Mouse (Mus musculus): ENCODE results near the gene Entpd7. TPM values are rescaled to one million over a fixed set of nuclear protein-coding genes. Genes with fewer than 3 reads are reported as not detected.

The Entpd7 gene
- polyA plus RNA-seq, 1 experiment, result 4.3 TPM

GRCm38 (mm10) chr19:43767549-43768322, 78.3 kb downstream of the Entpd7 start:
- H3ac ChIP-seq (ENCODE audit: control insufficient read depth, insufficient read length, low read depth), result no peak overlapping the region

GRCm38 (mm10) chr19:43769366-43769960, 80.0 kb downstream of the Entpd7 start:
- Histone ChIP-seq H3K4me3 (ENCODE audit: insufficient read depth, poor library complexity, severe bottlenecking) (no peak overlapping the region), H3K79me3 (ENCODE audit: low read depth) (no peaks in the 10 kb centered on the region), H3ac (ENCODE audit: control insufficient read depth, insufficient read length, low read depth) (no peak overlapping the region), H3K36me3 (ENCODE audit: control insufficient read depth, insufficient read depth) (no peaks in the 10 kb centered on the region), H3K79me2 (ENCODE audit: control insufficient read depth, insufficient read depth) (no peaks in the 10 kb centered on the region), H3K27me3 (ENCODE audit: control insufficient read depth, insufficient read depth, insufficient read length) (no peaks in the 10 kb centered on the region)
- TF ChIP-seq MYOG (IDR thresholded peaks at IDR 0.05; ENCODE audit: control insufficient read depth, extremely low read depth, insufficient read length), result no peak
- no peak for TF ChIP-seq CEBPB (IDR thresholded peaks at IDR 0.05; ENCODE audit: low read depth)
- TF ChIP-seq MYOD1 (IDR thresholded peaks at IDR 0.05; ENCODE audit: control insufficient read depth, insufficient read length, low read depth), result no peak
- TF ChIP-seq USF1 (IDR thresholded peaks at IDR 0.05; ENCODE audit: low read depth), result no peak
- no peak for TF ChIP-seq MAX (IDR thresholded peaks at IDR 0.05)
- no peak for TF ChIP-seq CTCF (IDR thresholded peaks at IDR 0.05; ENCODE audit: control insufficient read depth, insufficient read depth, insufficient read length)

More at GRCm38 (mm10) chr19:43767549-43768322, 78.3 kb downstream of the Entpd7 start:
- Histone ChIP-seq H3K79me3 (ENCODE audit: low read depth) (no peaks in the 10 kb centered on the region), H3K36me3 (ENCODE audit: control insufficient read depth, insufficient read depth) (no peaks in the 10 kb centered on the region), H3K27me3 (ENCODE audit: control insufficient read depth, insufficient read depth, insufficient read length) (no peaks in the 10 kb centered on the region), H3K4me3 (ENCODE audit: insufficient read depth, poor library complexity, severe bottlenecking) (no peak overlapping the region), H3K79me2 (ENCODE audit: control insufficient read depth, insufficient read depth) (no peaks in the 10 kb centered on the region)
- TF ChIP-seq FOSL1 (IDR thresholded peaks at IDR 0.05; ENCODE audit: insufficient read depth, low read length, poor library complexity, severe bottlenecking) (no peak), CTCF (IDR thresholded peaks at IDR 0.05; ENCODE audit: control insufficient read depth, insufficient read depth, insufficient read length) (no peak), CEBPB (IDR thresholded peaks at IDR 0.05; ENCODE audit: low read depth) (no peak), MYOG (IDR thresholded peaks at IDR 0.05; ENCODE audit: control insufficient read depth, extremely low read depth, insufficient read length) (no peak), MAX (IDR thresholded peaks at IDR 0.05) (no peak), USF1 (IDR thresholded peaks at IDR 0.05; ENCODE audit: low read depth) (no peak), MYOD1 (IDR thresholded peaks at IDR 0.05; ENCODE audit: control insufficient read depth, insufficient read length, low read depth) (no peak)

- no peaks in the 10 kb centered on the region for H3K36me3 ChIP-seq (ENCODE audit: control insufficient read depth, insufficient read depth)
- no peak overlapping the region for H3K4me3 ChIP-seq (ENCODE audit: insufficient read depth, poor library complexity, severe bottlenecking)
- H3K79me3 ChIP-seq (ENCODE audit: low read depth), result no peaks in the 10 kb centered on the region
- no peaks in the 10 kb centered on the region for H3K79me2 ChIP-seq (ENCODE audit: control insufficient read depth, insufficient read depth)
- H3ac ChIP-seq (ENCODE audit: control insufficient read depth, insufficient read length, low read depth), result no peak overlapping the region
- no peaks in the 10 kb centered on the region for H3K27me3 ChIP-seq (ENCODE audit: control insufficient read depth, insufficient read depth, insufficient read length)
- TF ChIP-seq MYOD1 (IDR thresholded peaks at IDR 0.05; ENCODE audit: control insufficient read depth, insufficient read length, low read depth) (no peak), MAX (IDR thresholded peaks at IDR 0.05) (no peak), CEBPB (IDR thresholded peaks at IDR 0.05; ENCODE audit: low read depth) (no peak)
Measured at GRCm38 (mm10) chr19:43770584-43770983, 81.1 kb downstream of the Entpd7 start.

- no peak for TF ChIP-seq CTCF (IDR thresholded peaks at IDR 0.05; ENCODE audit: control insufficient read depth, insufficient read depth, insufficient read length)
- TF ChIP-seq MAX (IDR thresholded peaks at IDR 0.05), result no peak
- TF ChIP-seq USF1 (IDR thresholded peaks at IDR 0.05; ENCODE audit: low read depth), result no peak
- TF ChIP-seq CEBPB (IDR thresholded peaks at IDR 0.05; ENCODE audit: low read depth), result no peak
- no peak for TF ChIP-seq MYOD1 (IDR thresholded peaks at IDR 0.05; ENCODE audit: control insufficient read depth, insufficient read length, low read depth)
- TF ChIP-seq FOSL1 (IDR thresholded peaks at IDR 0.05; ENCODE audit: insufficient read depth, low read length, poor library complexity, severe bottlenecking), result no peak
- no peak for TF ChIP-seq MYOG (IDR thresholded peaks at IDR 0.05; ENCODE audit: control insufficient read depth, extremely low read depth, insufficient read length)
- Histone ChIP-seq H3ac (ENCODE audit: control insufficient read depth, insufficient read length, low read depth) (no peak overlapping the region), H3K36me3 (ENCODE audit: control insufficient read depth, insufficient read depth) (no peaks in the 10 kb centered on the region), H3K4me3 (ENCODE audit: insufficient read depth, poor library complexity, severe bottlenecking) (no peak overlapping the region), H3K79me2 (ENCODE audit: control insufficient read depth, insufficient read depth) (no peaks in the 10 kb centered on the region), H3K79me3 (ENCODE audit: low read depth) (no peaks in the 10 kb centered on the region), H3K27me3 (ENCODE audit: control insufficient read depth, insufficient read depth, insufficient read length) (no peaks in the 10 kb centered on the region)
Measured at GRCm38 (mm10) chr19:43771499-43771969, 82.1 kb downstream of the Entpd7 start.

GRCm38 (mm10) chr19:43772311-43772710, 82.8 kb downstream of the Entpd7 start:
- TF ChIP-seq MYOG (IDR thresholded peaks at IDR 0.05; ENCODE audit: control insufficient read depth, extremely low read depth, insufficient read length) (no peak), MYOD1 (IDR thresholded peaks at IDR 0.05; ENCODE audit: control insufficient read depth, insufficient read length, low read depth) (no peak), MAX (IDR thresholded peaks at IDR 0.05) (no peak), CTCF (IDR thresholded peaks at IDR 0.05; ENCODE audit: control insufficient read depth, insufficient read depth, insufficient read length) (no peak), FOSL1 (IDR thresholded peaks at IDR 0.05; ENCODE audit: insufficient read depth, low read length, poor library complexity, severe bottlenecking) (no peak), USF1 (IDR thresholded peaks at IDR 0.05; ENCODE audit: low read depth) (no peak), CEBPB (IDR thresholded peaks at IDR 0.05; ENCODE audit: low read depth) (no peak)

More at GRCm38 (mm10) chr19:43772311-43772710, 82.8 kb downstream of the Entpd7 start:
- Histone ChIP-seq H3K36me3 (ENCODE audit: control insufficient read depth, insufficient read depth) (no peaks in the 10 kb centered on the region), H3K27me3 (ENCODE audit: control insufficient read depth, insufficient read depth, insufficient read length) (no peaks in the 10 kb centered on the region), H3K4me3 (ENCODE audit: insufficient read depth, poor library complexity, severe bottlenecking) (no peak overlapping the region), H3ac (ENCODE audit: control insufficient read depth, insufficient read length, low read depth) (no peak overlapping the region), H3K79me2 (ENCODE audit: control insufficient read depth, insufficient read depth) (no peaks in the 10 kb centered on the region), H3K79me3 (ENCODE audit: low read depth) (no peaks in the 10 kb centered on the region)

Data from C2C12 (cell line).